Mouse (Mus musculus) olfactory bulb, adult 2 months (tissue): ENCODE data around the gene Ankrd11.

ENCODE experiments used
- CTCF ChIP-seq: fragments of 200-500 bp; IDR thresholded peaks from 2 replicates; pipeline ENCODE4 v1.5.1; 2012; ENCODE audit warnings: low read depth, mild to moderate bottlenecking, low read length, moderate library complexity; ENCODE audit not compliant: insufficient read depth
- POLR2A ChIP-seq: fragments of 200-500 bp; IDR thresholded peaks from 2 replicates; pipeline ENCODE4 v1.6.1; 2012; ENCODE audit warnings: mild to moderate bottlenecking, low read depth, low read length, moderate library complexity; ENCODE audit not compliant: insufficient read depth

DNA sequence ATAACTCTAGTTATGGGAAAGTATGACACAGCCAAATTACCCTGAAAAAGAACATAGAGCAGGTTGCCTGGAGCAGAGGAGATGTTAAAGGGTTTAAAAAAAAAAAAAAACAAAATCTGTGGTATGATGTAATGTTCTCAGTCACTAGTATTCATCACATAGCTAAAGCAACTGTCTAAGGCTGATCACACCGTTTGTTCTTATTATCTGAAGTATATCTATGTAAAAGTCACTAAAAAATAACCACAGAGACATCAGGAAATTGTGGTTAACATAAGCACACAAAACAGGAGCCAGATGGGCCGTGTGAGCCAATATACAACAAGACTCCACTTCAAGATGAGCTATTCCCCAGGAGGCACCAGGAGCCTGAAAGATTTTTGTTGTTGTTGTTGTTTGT is 41.8 kb downstream of the Ankrd11 start:
- TF ChIP-seq CTCF (no peak), POLR2A (no peak)
